Mouse (Mus musculus) kidney, embryonic 16.5 days (tissue): ENCODE results near the gene Pax6. TPM values are rescaled to one million over a fixed set of nuclear protein-coding genes. Genes with fewer than 3 reads are reported as not detected.
A peak's percentile ranks its signal among the peaks of the same experiment; 100 is the strongest.

Experiments
- ATAC-seq: fragments of 200-750 bp; cut with Nextera tagmentation; 2 replicates; pipeline ENCODE4 v1.8.0; 2017; ENCODE audit warnings: moderate TSS enrichment; ENCODE audit not compliant: low FRiP score, low TSS enrichment
- H3K27ac ChIP-seq: fragments of 300-500 bp; sonication (generic); 2 replicates; pipeline ENCODE4 v1.5.1; 2014; ENCODE audit warnings: low read length
- H3K27me3 ChIP-seq: fragments of 300-500 bp; sonication (generic); 2 replicates; pipeline ENCODE4 v1.6.1; 2014; ENCODE audit warnings: low read length, control low read depth, mixed read lengths; ENCODE audit not compliant: insufficient read depth
- H3K36me3 ChIP-seq: fragments of 300-500 bp; sonication (generic); 2 replicates; pipeline ENCODE4 v1.6.1; 2014; ENCODE audit warnings: low read length, control low read depth, mixed read lengths; ENCODE audit not compliant: insufficient read depth
- H3K4me1 ChIP-seq: fragments of 300-500 bp; sonication (generic); 2 replicates; pipeline ENCODE4 v1.6.1; 2014; ENCODE audit warnings: low read length, control low read depth, mixed read lengths; ENCODE audit not compliant: insufficient read depth
- H3K4me2 ChIP-seq: fragments of 300-500 bp; sonication (generic); replicated peaks from 2 replicates; pipeline ENCODE4 v1.6.1; 2014; ENCODE audit warnings: low read depth, low read length
- H3K4me3 ChIP-seq: fragments of 300-500 bp; sonication (generic); 2 replicates; pipeline ENCODE4 v1.5.1; 2014; ENCODE audit warnings: mild to moderate bottlenecking, low read length
- H3K9ac ChIP-seq: fragments of 300-500 bp; sonication (generic); replicated peaks from 2 replicates; pipeline ENCODE4 v1.6.1; 2014; ENCODE audit warnings: low read length
- H3K9me3 ChIP-seq: fragments of 300-500 bp; sonication (generic); 2 replicates; pipeline ENCODE4 v1.6.1; 2016; ENCODE audit warnings: low read length, control low read depth
- WGBS: fragments of 180-500 bp; shearing (Covaris S2); extraction: QIAGEN DNeasy Blood & Tissue Kit; methylation state at CpG from one replicate; pipeline ENCODE4 v1.1.7; 2014; 5-methylcytosine and 5-hydroxymethylcytosine counted together
- polyA plus RNA-seq: library from polyadenylated mRNA; unstranded; fragments of >200 nt; fragmentation: Nextera tagmentation; extraction: Ambion mirVana; gene quantifications from 2 replicates; pipeline ENCODE4 v1.2.1, GENCODE M21; 2015

The Pax6 gene
- polyA plus RNA-seq, 1 experiment from 2014 or later, result 0.09 TPM

DNA sequence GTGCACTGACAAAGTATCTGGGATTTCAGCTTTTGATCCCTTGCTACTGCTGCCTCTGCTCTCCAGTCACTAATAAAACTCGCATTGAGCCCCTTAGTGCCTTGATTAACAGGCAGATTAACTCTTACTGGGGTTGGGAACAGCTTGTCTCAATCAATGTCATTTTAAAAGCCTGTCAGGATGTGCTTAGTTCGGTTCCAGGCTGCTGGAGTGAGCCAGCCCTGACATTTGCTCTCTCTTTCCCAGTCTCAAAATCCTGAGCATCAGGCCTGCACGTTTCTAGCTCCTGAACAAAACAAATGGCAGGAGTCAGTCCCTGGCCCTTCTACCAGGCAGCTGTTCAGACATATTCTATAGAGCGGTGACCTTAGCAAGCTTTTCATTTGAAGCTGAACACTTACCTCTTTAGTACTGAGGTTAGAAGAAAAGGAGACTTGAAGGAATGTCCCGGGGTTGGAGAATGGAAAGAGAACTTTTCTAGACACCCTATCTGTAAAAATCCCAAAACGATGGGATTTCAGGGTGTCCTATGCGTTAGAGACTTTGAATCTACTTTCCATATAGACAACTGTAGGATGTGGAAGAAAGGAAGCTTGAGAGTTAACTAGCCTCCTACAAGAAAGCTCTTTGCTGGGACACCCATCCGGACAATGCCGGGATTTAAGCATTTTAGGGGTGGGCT is 2.6 kb downstream of the Pax6 start:
- no peaks in the 10 kb centered on the region for H3K36me3 ChIP-seq
- no peak for ATAC-seq
- H3K9ac ChIP-seq, result no peak overlapping the region
- no peak overlapping the region for H3K27ac ChIP-seq
- peaks cover 99% of the 10 kb centered on the region for H3K27me3 ChIP-seq
- no peak overlapping the region for H3K4me3 ChIP-seq
- H3K4me1 ChIP-seq, result peaks cover 37% of the 10 kb centered on the region
- no peaks in the 10 kb centered on the region for H3K9me3 ChIP-seq
- H3K4me2 ChIP-seq, result no peak overlapping the region
- WGBS, result 2% methylated on average over 9 of the region's 9 CpGs

DNA sequence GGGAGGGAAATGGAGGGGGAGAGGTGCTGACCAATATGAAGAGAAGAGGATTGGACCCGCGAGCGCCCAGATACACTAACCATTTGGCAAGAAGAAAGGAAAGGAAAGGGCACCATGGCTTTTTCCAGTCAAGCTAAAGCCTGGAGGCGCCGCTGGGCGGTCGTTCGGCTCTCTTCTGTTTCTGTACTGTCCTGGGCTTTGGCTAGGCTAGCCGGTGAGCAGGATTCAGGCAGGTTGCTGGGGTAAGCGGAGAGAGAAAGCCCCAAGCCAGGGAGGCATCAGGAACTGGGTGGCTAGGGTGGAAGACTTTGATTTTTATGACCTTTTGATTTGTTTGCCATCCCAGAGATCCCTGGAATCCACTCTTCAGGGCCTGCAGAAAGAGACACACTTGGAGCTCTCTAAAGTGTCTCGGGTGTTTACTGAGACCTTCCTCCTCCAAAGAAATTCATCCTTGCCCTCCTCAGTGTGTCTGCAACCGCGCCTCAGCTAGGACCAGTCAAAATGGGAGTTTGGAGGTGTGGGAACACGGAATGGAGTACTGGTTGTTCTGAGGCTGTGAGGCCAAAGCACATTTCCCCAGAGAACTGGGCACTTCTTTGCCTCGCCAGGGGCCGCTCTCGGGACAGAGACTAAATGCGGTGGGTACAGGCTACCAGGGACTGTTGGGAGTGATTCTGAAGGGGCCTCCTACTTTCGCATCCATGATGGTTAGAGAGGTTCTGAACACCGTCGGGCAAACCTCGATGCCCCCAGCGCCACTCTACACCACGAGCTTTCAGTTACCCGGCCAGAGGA is 3.3 kb downstream of the Pax6 start:
- Histone ChIP-seq H3K4me3 (no peak overlapping the region), H3K9me3 (no peaks in the 10 kb centered on the region), H3K27ac (no peak overlapping the region), H3K27me3 (peaks cover 99% of the 10 kb centered on the region), H3K36me3 (no peaks in the 10 kb centered on the region), H3K4me2 (no peak overlapping the region), H3K4me1 (peaks cover 37% of the 10 kb centered on the region), H3K9ac (no peak overlapping the region)
- ATAC-seq, result no peak
- WGBS, result 1% methylated on average over 25 of the region's 25 CpGs

DNA sequence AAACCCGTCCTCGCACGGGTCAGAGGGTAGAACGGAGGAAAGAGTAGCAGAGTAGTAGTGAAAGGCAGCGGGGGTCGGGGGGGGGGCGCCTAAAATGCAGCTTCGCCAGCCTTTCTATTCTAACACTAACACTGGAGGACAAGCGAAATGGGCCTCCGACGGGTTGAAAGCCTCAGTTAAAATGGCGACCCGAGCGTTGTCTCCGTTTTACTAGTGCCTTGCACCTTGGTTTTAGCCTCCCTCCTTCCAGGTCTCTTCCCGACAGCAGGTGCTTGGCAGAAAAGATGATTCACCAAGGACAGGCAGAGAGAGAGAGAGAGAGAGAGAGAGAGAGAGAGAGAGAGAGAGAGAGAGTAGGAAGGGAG is 3.9 kb downstream of the Pax6 start:
- H3K4me1 ChIP-seq, result peaks cover 37% of the 10 kb centered on the region
- H3K4me2 ChIP-seq, result no peak overlapping the region
- under 1% methylated on average over 16 of the region's 16 CpGs for WGBS
- H3K9me3 ChIP-seq, result no peaks in the 10 kb centered on the region
- no peak overlapping the region for H3K9ac ChIP-seq
- H3K27me3 ChIP-seq, result peaks cover 99% of the 10 kb centered on the region
- H3K36me3 ChIP-seq, result no peaks in the 10 kb centered on the region
- H3K4me3 ChIP-seq, result no peak overlapping the region
- no peak overlapping the region for H3K27ac ChIP-seq
- ATAC-seq, result no peak

DNA sequence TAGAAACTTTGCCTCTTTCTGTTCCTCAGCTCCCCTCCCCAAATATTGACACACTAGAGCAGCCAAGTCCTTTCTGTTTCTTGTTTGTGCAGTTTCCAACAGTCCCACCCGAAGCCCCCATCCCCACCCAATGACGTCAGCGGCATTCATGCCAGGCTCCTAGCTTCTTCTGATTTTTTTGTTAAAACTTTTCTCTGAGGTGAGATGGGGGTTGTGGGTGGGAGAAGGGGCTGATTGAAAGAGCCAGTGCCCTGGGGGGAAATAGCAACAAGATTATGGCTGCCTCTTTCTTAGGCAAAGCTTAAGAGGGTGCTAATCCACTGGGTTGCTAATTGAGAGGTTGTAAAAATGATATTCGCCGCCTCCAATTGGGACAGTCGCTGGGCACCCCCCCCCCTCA is 4.4 kb downstream of the Pax6 start:
- Histone ChIP-seq H3K27ac (no peak overlapping the region), H3K9me3 (no peaks in the 10 kb centered on the region), H3K4me1 (peaks cover 37% of the 10 kb centered on the region), H3K27me3 (peaks cover 99% of the 10 kb centered on the region), H3K4me3 (no peak overlapping the region), H3K4me2 (no peak overlapping the region), H3K9ac (no peak overlapping the region), H3K36me3 (no peaks in the 10 kb centered on the region)
- no peak for ATAC-seq
- WGBS, result 0% methylated on average over 6 of the region's 6 CpGs

DNA sequence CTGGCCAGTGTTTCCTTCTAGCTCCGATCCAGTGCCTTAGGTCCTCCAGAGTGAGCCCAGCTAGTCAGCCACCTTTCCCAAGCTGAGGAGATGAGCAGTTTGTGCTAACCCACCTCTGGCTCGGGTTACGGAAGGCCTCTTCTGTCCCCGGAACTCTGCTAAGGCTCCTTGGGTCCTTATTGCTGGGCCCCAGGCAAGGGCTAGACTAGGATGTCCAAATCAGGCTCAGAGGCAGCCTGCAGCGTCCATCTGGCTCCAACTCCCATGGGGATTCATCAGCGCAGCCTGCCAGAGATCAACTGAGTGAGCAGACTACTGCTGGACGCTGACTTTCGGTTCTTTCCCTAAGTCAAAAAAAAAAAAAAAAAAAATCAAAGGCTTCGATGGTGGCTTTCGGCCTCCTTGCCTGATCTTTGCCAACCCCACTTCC is 4.9 kb downstream of the Pax6 start:
- H3K36me3 ChIP-seq, result no peaks in the 10 kb centered on the region
- H3K9me3 ChIP-seq, result no peaks in the 10 kb centered on the region
- peaks cover 33% of the 10 kb centered on the region for H3K4me1 ChIP-seq
- H3K27me3 ChIP-seq, result peaks cover 99% of the 10 kb centered on the region
- H3K4me3 ChIP-seq, result peak overlapping the region; percentile 26
- no peak overlapping the region for H3K9ac ChIP-seq
- WGBS, result 2% methylated on average over 10 of the region's 10 CpGs
- 0 out of 2 replicates have a peak overlapping the region, but pooled peaks have one; percentile 13 for H3K4me2 ChIP-seq
- ATAC-seq, result no peak
- no peak overlapping the region for H3K27ac ChIP-seq

DNA sequence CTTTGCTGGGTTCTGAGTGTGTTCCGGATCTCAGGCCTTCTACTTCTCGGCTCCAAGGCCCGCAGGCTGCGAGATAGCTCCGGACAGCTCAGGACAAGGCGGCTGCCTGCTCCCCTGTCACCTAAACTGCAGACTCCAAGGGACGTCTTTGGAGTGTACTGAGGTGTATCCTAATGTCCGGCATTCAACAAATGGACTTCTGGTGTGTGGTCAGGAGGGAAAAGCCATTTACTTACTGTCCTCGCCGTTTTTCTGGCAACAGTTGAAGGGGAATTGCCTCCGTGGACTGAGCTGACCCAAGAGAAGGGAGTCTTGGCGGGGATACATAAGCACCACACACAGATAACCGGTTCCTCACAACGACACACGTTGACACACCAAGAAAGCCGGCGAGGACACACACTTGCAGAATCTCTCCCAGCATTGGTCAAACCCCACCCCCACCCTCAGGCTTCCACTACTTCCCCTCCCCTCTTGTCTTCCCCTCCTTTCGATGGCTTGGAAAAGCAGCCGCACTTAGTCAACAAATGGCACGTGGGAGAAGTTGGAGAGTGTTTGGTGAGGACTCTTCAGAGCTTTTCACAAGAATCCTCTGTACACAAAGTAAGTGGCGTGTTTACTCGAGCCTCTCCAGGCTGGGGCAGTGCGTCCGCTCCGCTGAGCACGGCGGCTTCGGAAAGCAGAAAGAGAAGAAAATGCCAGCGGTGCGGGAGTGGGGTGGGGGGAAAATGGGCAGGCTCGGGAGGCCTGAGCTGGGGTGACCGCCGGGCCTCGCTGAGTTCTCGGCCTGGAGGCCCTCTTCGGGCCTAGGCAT is 5.6 kb downstream of the Pax6 start:
- H3K4me1 ChIP-seq, result peaks cover 31% of the 10 kb centered on the region
- ATAC-seq, result 0 out of 2 replicates have a peak, but pooled peaks have one; percentile 3

DNA sequence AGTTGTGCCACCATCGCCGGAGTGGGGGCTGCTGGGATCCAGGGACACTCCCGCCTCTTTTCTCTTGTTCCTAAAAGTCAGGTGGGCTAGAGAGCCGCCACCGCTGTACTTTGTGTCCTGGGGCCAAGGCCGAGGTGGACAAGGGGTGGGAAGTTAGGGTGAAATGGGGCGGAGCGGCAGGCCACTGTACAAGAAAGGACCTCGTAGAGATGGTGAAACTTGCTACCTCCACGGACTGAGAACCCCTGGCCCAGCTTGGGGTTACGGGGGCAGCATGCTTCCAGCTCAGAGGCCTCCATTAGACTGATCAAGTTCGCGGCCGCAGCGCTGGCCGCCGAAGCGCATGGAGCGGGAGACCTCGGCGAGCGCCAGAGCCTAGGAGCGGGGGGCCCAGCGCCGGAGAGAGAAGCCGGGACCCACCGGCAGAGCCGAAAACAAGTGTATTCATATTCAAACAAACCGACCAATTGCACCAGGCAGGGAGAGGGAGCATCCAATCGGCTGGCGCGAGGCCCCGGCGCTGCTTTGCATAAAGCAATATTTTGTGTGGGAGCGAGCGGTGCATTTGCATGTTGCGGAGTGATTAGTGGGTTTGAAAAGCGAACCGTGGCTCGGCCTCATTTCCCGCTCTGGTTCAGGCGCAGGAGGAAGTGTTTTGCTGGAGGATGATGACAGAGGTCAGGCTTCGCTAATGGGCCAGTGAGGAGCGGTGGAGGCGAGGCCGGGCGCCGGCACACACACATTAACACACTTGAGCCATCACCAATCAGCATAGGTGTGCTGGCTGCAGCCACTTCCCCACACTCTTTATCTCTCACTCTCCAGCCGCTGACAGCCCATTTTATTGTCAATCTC is 6.4 kb downstream of the Pax6 start:
- under 1% methylated on average over 49 of the region's 49 CpGs for WGBS
- H3K9me3 ChIP-seq, result no peaks in the 10 kb centered on the region
- peaks cover 26% of the 10 kb centered on the region for H3K4me1 ChIP-seq
- H3K36me3 ChIP-seq, result no peaks in the 10 kb centered on the region
- ATAC-seq, result peak; percentile 69
- H3K27ac ChIP-seq, result no peak overlapping the region
- no peak overlapping the region for H3K9ac ChIP-seq
- peaks cover 99% of the 10 kb centered on the region for H3K27me3 ChIP-seq
- peak overlapping the region; percentile 53 for H3K4me2 ChIP-seq
- H3K4me3 ChIP-seq, result peak overlapping the region; percentile 38

More for the DNA sequence above, 5.6 kb downstream of the Pax6 start:
- no peak overlapping the region for H3K9ac ChIP-seq
- no peak overlapping the region for H3K27ac ChIP-seq
- peaks cover 99% of the 10 kb centered on the region for H3K27me3 ChIP-seq
- peak overlapping the region; percentile 38 for H3K4me3 ChIP-seq
- peak overlapping the region; percentile 53 for H3K4me2 ChIP-seq
- no peaks in the 10 kb centered on the region for H3K9me3 ChIP-seq
- no peaks in the 10 kb centered on the region for H3K36me3 ChIP-seq
- 1% methylated on average over 36 of the region's 36 CpGs for whole genome bisulfite sequencing

DNA sequence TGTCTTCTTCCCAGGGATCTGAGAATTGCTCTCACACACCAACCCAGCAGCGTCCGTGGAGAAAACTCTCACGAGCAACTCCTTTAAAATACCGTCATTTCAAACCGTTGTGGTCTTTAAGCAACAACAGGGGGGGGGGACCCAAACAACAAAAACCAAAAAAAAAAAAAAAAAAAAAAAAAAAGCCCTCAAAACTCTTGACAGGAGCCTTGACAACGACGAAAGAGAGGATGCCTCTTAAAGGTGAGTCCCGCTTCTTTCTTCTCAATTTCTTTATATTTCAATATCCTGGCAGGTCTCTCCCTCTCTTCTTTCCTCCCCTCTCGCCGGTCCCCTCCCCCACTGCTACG is 7.0 kb downstream of the Pax6 start:
- Histone ChIP-seq H3K9me3 (no peaks in the 10 kb centered on the region), H3K4me1 (peaks cover 26% of the 10 kb centered on the region), H3K36me3 (no peaks in the 10 kb centered on the region), H3K4me2 (peak overlapping the region; percentile 53), H3K4me3 (peak overlapping the region; percentile 38), H3K27me3 (peaks cover 99% of the 10 kb centered on the region), H3K9ac (no peak overlapping the region), H3K27ac (no peak overlapping the region)
- under 1% methylated on average over 11 of the region's 11 CpGs for WGBS
- no peak for ATAC-seq
